Mouse (Mus musculus) MEL (cell line): ENCODE data around the gene Lrrc17. TPM values are rescaled to one million over a fixed set of nuclear protein-coding genes. Genes with fewer than 3 reads are reported as not detected.
"Not testable (repeated sequence)": the region's sequence is repeated elsewhere in the genome, so short reads cannot be mapped to it uniquely, and the experiment has no call there.

ENCODE experiments used
- DNase-seq: peaks from one replicate; pipeline ENCODE4 v3.0.0; 2011; ENCODE audit warnings: low read depth, low spot score
- H3K27ac ChIP-seq: 2 replicates; pipeline ENCODE4 v1.5.1; 2012; ENCODE audit warnings: low read depth, mild to moderate bottlenecking, control low read depth, low read length, moderate library complexity; ENCODE audit not compliant: control insufficient read depth
- H3K27me3 ChIP-seq, 2 experiments: fragments of 150-350 bp in 1 of 2; sonication (generic) in 1 of 2; 2 replicates each; pipeline ENCODE4 v1.6.1; 2012; ENCODE audit warnings: low read length in 2 of 2, mild to moderate bottlenecking in 2 of 2, improper control_type of control experiment in 1 of 2, moderate library complexity in 1 of 2; ENCODE audit not compliant: insufficient read depth in 2 of 2, control insufficient read depth in 1 of 2
- H3K36me3 ChIP-seq, 2 experiments: 2 replicates each; pipeline ENCODE4 v1.6.1; 2012 to 2014; ENCODE audit warnings: low read length in 2 of 2, improper control_type of control experiment in 1 of 2, inconsistent platforms in 1 of 2, mild to moderate bottlenecking in 1 of 2; ENCODE audit not compliant: insufficient read depth in 2 of 2, control insufficient read depth in 1 of 2
- H3K4me1 ChIP-seq, 2 experiments: fragments of 150-350 bp in 1 of 2; sonication (generic) in 1 of 2; 2 replicates each; pipeline ENCODE4 v1.6.1; 2012; ENCODE audit warnings: low read length in 2 of 2, improper control_type of control experiment in 1 of 2, mild to moderate bottlenecking in 1 of 2; ENCODE audit not compliant: insufficient read depth in 2 of 2, control insufficient read depth in 1 of 2
- H3K4me3 ChIP-seq, 2 experiments: fragments of 150-350 bp in 1 of 2; sonication (generic) in 1 of 2; 2 replicates each; pipeline ENCODE4 v1.5.1; 2012; ENCODE audit warnings: low read depth in 2 of 2, low read length in 2 of 2, mild to moderate bottlenecking in 2 of 2, moderate library complexity in 2 of 2, control low read depth in 1 of 2, improper control_type of control experiment in 1 of 2; ENCODE audit not compliant: control insufficient read depth in 1 of 2, insufficient read depth in 1 of 2
- H3K79me2 ChIP-seq: 2 replicates; pipeline ENCODE4 v1.6.1; 2012; ENCODE audit warnings: mild to moderate bottlenecking, low read length, moderate library complexity; ENCODE audit not compliant: control insufficient read depth, poor library complexity, insufficient read depth
- H3K9ac ChIP-seq: 2 replicates; pipeline ENCODE4 v1.6.1; 2012; ENCODE audit warnings: low read depth, mild to moderate bottlenecking, control low read depth, low read length, moderate library complexity; ENCODE audit not compliant: control insufficient read depth, poor library complexity, severe bottlenecking
- H3K9me3 ChIP-seq: fragments of 150-350 bp; sonication (generic); replicated peaks from 2 replicates; pipeline ENCODE4 v1.6.1; 2012; ENCODE audit warnings: mild to moderate bottlenecking, low read length, improper control_type of control experiment, moderate library complexity; ENCODE audit not compliant: insufficient read depth
- BHLHE40 ChIP-seq: IDR thresholded peaks from 2 replicates; pipeline ENCODE4 v1.6.1; 2012; ENCODE audit warnings: low read depth, mild to moderate bottlenecking, inconsistent platforms, low read length, improper control_type of control experiment, borderline replicate concordance
- CHD2 ChIP-seq: IDR thresholded peaks from 2 replicates; pipeline ENCODE4 v1.6.1; 2011; ENCODE audit warnings: low read length, improper control_type of control experiment
- GABPA ChIP-seq: IDR thresholded peaks from 2 replicates; pipeline ENCODE4 v1.6.1; 2012; ENCODE audit warnings: low read depth, mild to moderate bottlenecking, inconsistent platforms, low read length, improper control_type of control experiment, moderate library complexity
- GATA1 ChIP-seq: IDR thresholded peaks from 2 replicates; pipeline ENCODE4 v1.6.1; 2011; ENCODE audit warnings: low read depth, low read length, improper control_type of control experiment
- MAZ ChIP-seq: IDR thresholded peaks from 2 replicates; pipeline ENCODE4 v1.6.1; 2012; ENCODE audit warnings: low read depth, mild to moderate bottlenecking, inconsistent platforms, low read length, improper control_type of control experiment
- MEF2A ChIP-seq: IDR thresholded peaks from 2 replicates; pipeline ENCODE4 v1.6.1; 2014; ENCODE audit warnings: low read depth, mild to moderate bottlenecking, inconsistent platforms, low read length, improper control_type of control experiment; ENCODE audit not compliant: poor library complexity, insufficient replicate concordance, severe bottlenecking; ENCODE audit errors: extremely low read depth
- MYB ChIP-seq: IDR thresholded peaks from 2 replicates; pipeline ENCODE4 v1.6.1; 2011; ENCODE audit warnings: mild to moderate bottlenecking, low read depth, low read length, improper control_type of control experiment
- NRF1 ChIP-seq: IDR thresholded peaks from 2 replicates; pipeline ENCODE4 v1.6.1; 2014; ENCODE audit warnings: low read depth, mild to moderate bottlenecking, inconsistent platforms, low read length, improper control_type of control experiment, moderate library complexity; ENCODE audit not compliant: poor library complexity, insufficient read depth, severe bottlenecking
- POLR2AphosphoS2 ChIP-seq: IDR thresholded peaks from 2 replicates; pipeline ENCODE4 v1.6.1; 2011; ENCODE audit warnings: low read length, improper control_type of control experiment
- POLR2AphosphoS5 ChIP-seq: IDR thresholded peaks from 2 replicates; pipeline ENCODE4 v1.6.1; 2012; ENCODE audit warnings: low read depth, borderline replicate concordance, mild to moderate bottlenecking, inconsistent platforms, low read length, moderate library complexity, mixed read lengths
- RAD21 ChIP-seq: IDR thresholded peaks from 2 replicates; pipeline ENCODE4 v1.6.1; 2011; ENCODE audit warnings: mild to moderate bottlenecking, low read depth, low read length, improper control_type of control experiment
- RCOR1 ChIP-seq: IDR thresholded peaks from 2 replicates; pipeline ENCODE4 v1.6.1; 2012; ENCODE audit warnings: low read depth, mild to moderate bottlenecking, inconsistent platforms, low read length, improper control_type of control experiment
- TCF12 ChIP-seq: IDR thresholded peaks from 2 replicates; pipeline ENCODE4 v1.6.1; 2014; ENCODE audit warnings: low read depth, mild to moderate bottlenecking, inconsistent platforms, low read length, improper control_type of control experiment, moderate library complexity
- USF2 ChIP-seq, 2 experiments: IDR thresholded peaks; 2 replicates each; pipeline ENCODE4 v1.6.1; 2011 to 2012; ENCODE audit warnings: improper control_type of control experiment in 2 of 2, low read length in 2 of 2, borderline replicate concordance in 1 of 2, inconsistent platforms in 1 of 2, low read depth in 1 of 2, mild to moderate bottlenecking in 1 of 2; ENCODE audit not compliant: insufficient read depth in 1 of 2
- ZC3H11A ChIP-seq: IDR thresholded peaks from 2 replicates; pipeline ENCODE4 v1.6.1; 2012; ENCODE audit warnings: low read depth, mild to moderate bottlenecking, inconsistent platforms, low read length, improper control_type of control experiment
- ZMIZ1 ChIP-seq: IDR thresholded peaks from 2 replicates; pipeline ENCODE4 v1.6.1; 2012; ENCODE audit warnings: low read depth, mild to moderate bottlenecking, inconsistent platforms, low read length, improper control_type of control experiment, moderate library complexity
- polyA plus RNA-seq, 2 experiments: library from polyadenylated mRNA; stranded (reverse) in 1 of 2; unstranded in 1 of 2; fragments of >175 nt in 1 of 2; fragments of >200 nt in 1 of 2; gene quantifications; 2 replicates each; pipeline versions ENCODE4 v1.2.1 to v1.2.4; 2012; ENCODE audit warnings: low replicate concordance in 2 of 2, low read depth in 1 of 2; ENCODE audit not compliant: insufficient read length in 2 of 2, insufficient read depth in 1 of 2, missing spikeins in 1 of 2
- total RNA-seq: library from RNA; depleted of rRNA; stranded (reverse); fragments of 300-350 nt; gene quantifications from 2 replicates; pipeline ENCODE4 v1.2.3, GENCODE M21; 2012

Gene Lrrc17
- total and polyA plus RNA-seq, 3 experiments: not detected

GRCm38 (mm10) chr5:21593201-21593709 lies 49.9 kb downstream of the Lrrc17 start:
- no peak overlapping the region for H3K27ac ChIP-seq
- H3K9me3 ChIP-seq: no peaks in the 10 kb centered on the region
- H3K36me3 ChIP-seq: no peaks in the 10 kb centered on the region
- peaks cover 2% of the 10 kb centered on the region in 2 experiments for H3K27me3 ChIP-seq
- TF ChIP-seq ZMIZ1 (no peak), BHLHE40 (no peak), CHD2 (no peak), MEF2A (no peak), GATA1 (no peak), RCOR1 (no peak), MAZ (no peak), ZC3H11A (no peak), POLR2AphosphoS2 (no peak), RAD21 (no peak), NRF1 (no peak), POLR2AphosphoS5 (no peak), MYB (no peak), USF2 (IDR thresholded peaks at IDR 0.05; ENCODE audit: borderline replicate concordance in 1 of 2, insufficient read depth in 1 of 2, low read depth in 1 of 2, low read length in 2 of 2) (no peak), TCF12 (no peak), GABPA (no peak)
- TF ChIP-seq, all 39 proteins: peak for 0
- DNase-seq: no peak
- Histone ChIP-seq H3K9ac (no peak overlapping the region), H3K79me2 (no peaks in the 10 kb centered on the region), H3K4me3 (no peak overlapping the region), H3K4me1 (no peaks in the 10 kb centered on the region)

- not testable (repeated sequence) for H3K4me3 ChIP-seq, DNase-seq, H3K9me3 ChIP-seq, H3K4me1 ChIP-seq, H3K9ac ChIP-seq, H3K79me2 ChIP-seq, H3K27me3 ChIP-seq, H3K36me3 ChIP-seq, H3K27ac ChIP-seq
Measured at GRCm38 (mm10) chr5:21599536-21599935, 56.2 kb downstream of the Lrrc17 start.
